Mouse (Mus musculus) midbrain, embryonic 12.5 days (tissue): ENCODE data around the gene Fancb. TPM values are rescaled to one million over a fixed set of nuclear protein-coding genes. Genes with fewer than 3 reads are reported as not detected.

Experiments used
- ATAC-seq: fragments of 200-750 bp; cut with Nextera tagmentation; 2 replicates; pipeline ENCODE4 v1.8.0; 2017; ENCODE audit warnings: low read depth, moderate TSS enrichment, moderate library complexity; ENCODE audit not compliant: low FRiP score
- H3K27ac ChIP-seq: fragments of 300-500 bp; sonication (generic); replicated peaks from 2 replicates; pipeline ENCODE4 v1.5.1; 2016; ENCODE audit warnings: mild to moderate bottlenecking
- H3K27me3 ChIP-seq: fragments of 300-500 bp; sonication (generic); 2 replicates; pipeline ENCODE4 v1.6.1; 2016; ENCODE audit warnings: mild to moderate bottlenecking
- H3K36me3 ChIP-seq: fragments of 300-500 bp; sonication (generic); 2 replicates; pipeline ENCODE4 v1.6.1; 2016
- H3K4me1 ChIP-seq: fragments of 300-500 bp; sonication (generic); 2 replicates; pipeline ENCODE4 v1.6.1; 2016
- H3K4me2 ChIP-seq: fragments of 300-500 bp; sonication (generic); replicated peaks from 2 replicates; pipeline ENCODE4 v1.6.1; 2016; ENCODE audit warnings: mild to moderate bottlenecking, moderate library complexity
- H3K4me3 ChIP-seq: fragments of 300-500 bp; sonication (generic); 2 replicates; pipeline ENCODE4 v1.5.1; 2016; ENCODE audit warnings: mild to moderate bottlenecking
- H3K9ac ChIP-seq: fragments of 300-500 bp; sonication (generic); replicated peaks from 2 replicates; pipeline ENCODE4 v1.6.1; 2016; ENCODE audit warnings: mild to moderate bottlenecking, moderate library complexity
- H3K9me3 ChIP-seq: fragments of 300-500 bp; sonication (generic); 2 replicates; pipeline ENCODE4 v1.6.1; 2016; ENCODE audit warnings: mild to moderate bottlenecking
- WGBS: fragments of 180-500 bp; shearing (Covaris S2); methylation state at CpG from one replicate; pipeline ENCODE4 v1.1.7; 2016; 5-methylcytosine and 5-hydroxymethylcytosine counted together
- polyA plus RNA-seq: library from polyadenylated mRNA; unstranded; fragments of >200 nt; fragmentation: Nextera tagmentation; extraction: Ambion mirVana; gene quantifications from 2 replicates; pipeline ENCODE4 v1.2.1, GENCODE M21; 2016

The Fancb gene
- polyA plus RNA-seq = 6.3 and 6.8 TPM in 2 replicates

DNA sequence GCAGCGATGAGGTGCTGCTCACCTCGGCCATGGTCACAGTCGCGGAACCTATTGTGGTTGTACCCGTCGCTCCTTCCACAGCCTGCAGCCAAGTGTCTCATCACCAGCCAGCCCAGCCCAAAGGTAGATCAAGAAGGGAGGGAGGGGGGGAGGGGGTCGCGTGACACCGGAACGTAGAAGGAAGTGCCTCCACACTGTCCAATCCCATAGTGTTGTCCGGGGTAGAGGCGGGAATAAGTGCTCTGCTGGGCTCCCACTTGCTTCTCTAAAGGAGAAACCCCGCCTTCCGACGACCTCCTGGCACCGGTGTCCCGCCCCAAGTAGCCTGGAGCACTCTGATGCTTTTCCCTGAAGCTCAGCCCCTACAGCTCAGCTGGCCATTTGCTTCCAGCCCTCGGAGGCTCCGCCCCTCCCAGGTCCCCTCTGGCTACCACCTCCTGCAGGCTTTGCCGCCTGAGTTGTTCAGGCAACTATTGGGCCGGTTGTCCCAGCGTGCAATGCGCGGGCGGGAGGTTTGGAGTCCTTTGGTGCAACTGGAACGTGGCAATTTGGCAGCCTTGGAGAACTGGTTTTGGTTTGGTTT, at the start of gene Fancb, which contains the start of gene Mospd2:
TSS of gene Fancb (plus strand) at position 400 of the 583 bp plus-strand sequence.
TSS of gene Mospd2 (minus strand) at position 183 of the 583 bp plus-strand sequence.
- ATAC-seq = peak; percentile 100
- Histone ChIP-seq H3K4me2 (peak within 1 kb of the TSS; percentile 55), H3K4me3 (peak within 1 kb of the TSS; percentile 48), H3K27ac (no peak within 1 kb of the TSS), H3K27me3 (peaks cover 11% of the 10 kb centered on the region; the same call in 1 of the 2 replicates), H3K36me3 (no peaks in the 10 kb centered on the region), H3K9me3 (no peaks in the 10 kb centered on the region), H3K9ac (peak within 1 kb of the TSS; percentile 40; the same call in 1 of the 2 replicates), H3K4me1 (no peaks in the 10 kb centered on the region)
- WGBS = 22% methylated on average over 24 of the region's 26 CpGs

GRCm38 (mm10) chrX:164941540-164941939, 38.9 kb upstream of the Fancb start:
- H3K4me2 ChIP-seq = no peak overlapping the region
- H3K4me3 ChIP-seq = no peak overlapping the region
- no peaks in the 10 kb centered on the region for H3K4me1 ChIP-seq
- 91% methylated on average over 5 of the region's 5 CpGs for WGBS
- H3K27ac ChIP-seq = no peak overlapping the region
- H3K27me3 ChIP-seq = no peaks in the 10 kb centered on the region
- no peak overlapping the region for H3K9ac ChIP-seq
- H3K9me3 ChIP-seq = no peaks in the 10 kb centered on the region
- peaks cover 9% of the 10 kb centered on the region; the same call in 1 of the 2 replicates for H3K36me3 ChIP-seq
- ATAC-seq = no peak

DNA sequence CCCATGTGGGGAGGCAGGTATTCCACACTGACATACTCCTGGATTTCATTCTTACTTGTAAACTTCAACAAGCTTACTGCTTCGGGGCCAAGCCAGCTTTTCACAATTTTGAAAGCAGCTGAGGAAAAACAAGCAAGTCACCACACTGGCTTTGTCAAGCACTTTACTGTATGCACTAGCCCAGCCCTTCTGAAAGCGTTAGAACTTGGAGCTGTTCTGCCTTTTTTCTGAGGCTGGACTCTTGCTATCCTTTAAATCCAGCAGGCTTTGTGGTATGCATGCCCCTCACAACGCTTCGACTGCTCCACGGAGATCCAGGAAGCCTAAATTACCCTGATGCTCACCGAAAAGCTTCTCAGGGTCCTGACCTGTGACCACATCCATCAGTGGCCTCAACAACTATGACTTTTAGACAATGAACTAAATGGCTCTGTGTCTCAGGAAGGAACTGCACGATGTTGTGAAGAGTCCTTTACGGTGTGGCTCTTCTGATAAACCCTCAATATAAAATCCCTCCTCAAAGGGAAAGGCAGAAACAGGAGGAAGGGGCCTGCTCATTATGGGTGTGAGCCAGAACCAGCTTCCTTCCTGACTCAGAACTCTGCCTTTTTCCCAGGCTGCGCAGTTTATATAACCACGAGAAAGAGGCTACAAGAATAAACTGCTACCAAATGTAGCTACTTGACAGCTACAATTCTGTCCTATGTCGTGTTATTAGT, 28.4 kb upstream of the Fancb start:
- no peak for ATAC-seq
- no peaks in the 10 kb centered on the region for H3K36me3 ChIP-seq
- no peaks in the 10 kb centered on the region for H3K9me3 ChIP-seq
- H3K4me1 ChIP-seq = no peaks in the 10 kb centered on the region
- no peak overlapping the region for H3K27ac ChIP-seq
- no peaks in the 10 kb centered on the region for H3K27me3 ChIP-seq
- 77% methylated on average over 11 of the region's 11 CpGs for WGBS
- H3K4me2 ChIP-seq = no peak overlapping the region
- no peak overlapping the region for H3K9ac ChIP-seq
- H3K4me3 ChIP-seq = no peak overlapping the region

GRCm38 (mm10) chrX:164952601-164953375, 27.6 kb upstream of the Fancb start:
- Histone ChIP-seq H3K4me2 (no peak overlapping the region), H3K4me1 (no peaks in the 10 kb centered on the region), H3K36me3 (no peaks in the 10 kb centered on the region), H3K27me3 (no peaks in the 10 kb centered on the region), H3K27ac (no peak overlapping the region), H3K9me3 (no peaks in the 10 kb centered on the region), H3K9ac (no peak overlapping the region), H3K4me3 (no peak overlapping the region)
- 84% methylated on average over 5 of the region's 5 CpGs for WGBS
- no peak for ATAC-seq

DNA sequence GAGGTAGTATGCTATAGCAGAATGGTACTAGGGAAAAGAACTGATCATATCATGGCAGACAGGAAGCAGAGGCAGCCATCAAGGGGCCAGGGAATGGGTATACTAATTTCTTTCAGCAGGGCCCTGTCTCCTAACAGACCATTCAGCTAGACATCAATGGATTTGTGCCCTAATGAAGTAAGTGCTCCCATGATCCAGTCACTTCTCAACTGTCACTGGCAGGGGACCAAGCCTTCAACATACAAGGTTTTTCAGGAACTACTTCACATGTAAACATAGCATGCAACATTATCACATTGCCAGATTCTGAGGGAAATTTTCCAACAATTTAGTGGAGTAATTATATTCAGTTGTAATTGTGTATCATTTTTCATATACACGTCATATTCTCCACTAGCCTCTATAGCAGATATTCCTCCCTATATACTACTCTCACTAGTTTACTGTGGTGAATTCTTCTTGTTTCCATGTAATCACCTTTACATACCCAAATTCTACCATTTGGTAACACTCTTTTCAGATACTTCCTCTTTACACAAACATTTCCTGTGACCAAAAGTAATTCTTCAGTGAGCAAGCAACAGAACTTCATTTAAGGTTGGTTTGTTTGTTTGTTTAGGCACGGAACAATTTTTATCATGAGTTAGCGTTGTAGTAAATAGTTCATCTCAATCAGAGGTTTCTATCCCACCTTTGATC, 14.5 kb upstream of the Fancb start:
- Histone ChIP-seq H3K4me3 (no peak overlapping the region), H3K27ac (no peak overlapping the region), H3K4me2 (no peak overlapping the region), H3K4me1 (no peaks in the 10 kb centered on the region), H3K9ac (no peak overlapping the region), H3K36me3 (no peaks in the 10 kb centered on the region), H3K9me3 (no peaks in the 10 kb centered on the region), H3K27me3 (no peaks in the 10 kb centered on the region; the same call in 1 of the 2 replicates)
- 88% methylated on average over 3 of the region's 3 CpGs for WGBS
- no peak for ATAC-seq

DNA sequence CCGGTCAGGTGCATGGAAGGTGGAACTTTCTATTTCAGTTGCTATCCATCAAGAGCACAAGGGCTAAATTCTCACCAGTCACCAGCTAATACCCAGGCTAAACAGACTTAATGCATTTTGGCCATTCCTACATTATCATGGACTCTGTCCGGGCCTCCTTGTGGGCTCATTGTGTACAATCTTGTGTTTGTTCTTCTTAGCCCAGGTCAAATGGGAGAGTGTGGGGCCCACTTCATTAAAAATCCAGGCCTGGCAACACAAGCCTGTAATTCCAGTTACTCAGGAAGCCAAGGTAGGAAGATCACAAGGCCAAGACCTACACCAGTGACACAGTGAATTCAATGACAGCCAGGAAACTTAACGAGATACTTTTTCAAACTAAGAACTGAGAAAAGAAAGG, 9.2 kb upstream of the Fancb start:
- Histone ChIP-seq H3K4me1 (no peaks in the 10 kb centered on the region), H3K27me3 (peaks cover 3% of the 10 kb centered on the region; the same call in 1 of the 2 replicates), H3K27ac (no peak overlapping the region), H3K4me2 (no peak overlapping the region), H3K9me3 (no peaks in the 10 kb centered on the region), H3K36me3 (no peaks in the 10 kb centered on the region), H3K4me3 (no peak overlapping the region), H3K9ac (no peak overlapping the region)
- WGBS = 88% methylated on average over 3 of the region's 3 CpGs
- ATAC-seq = no peak

DNA sequence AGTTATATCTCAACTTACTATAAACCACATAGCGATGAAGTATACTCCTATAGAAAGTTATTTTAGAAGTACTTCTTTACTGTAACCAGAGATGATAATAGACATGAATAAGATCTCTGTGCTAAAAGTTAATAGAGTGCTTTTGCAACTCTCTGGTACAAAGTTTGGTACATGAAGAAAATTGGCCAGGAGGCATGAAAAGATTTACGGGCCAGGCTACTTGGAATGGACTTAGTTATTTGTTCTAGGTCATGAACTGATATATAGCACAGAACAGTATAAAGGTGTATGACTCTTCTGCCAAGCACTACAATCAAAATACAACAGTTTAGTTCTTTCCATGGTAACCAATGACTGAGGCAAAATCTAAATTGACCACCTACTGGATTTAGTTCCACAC, 1.5 kb upstream of the Fancb start:
- Histone ChIP-seq H3K27ac (no peak overlapping the region), H3K9me3 (no peaks in the 10 kb centered on the region), H3K27me3 (peaks cover 11% of the 10 kb centered on the region; the same call in 1 of the 2 replicates), H3K4me3 (no peak overlapping the region), H3K4me2 (peak overlapping the region; percentile 55; the same call in 1 of the 2 replicates), H3K9ac (no peak overlapping the region), H3K4me1 (no peaks in the 10 kb centered on the region), H3K36me3 (no peaks in the 10 kb centered on the region)
- no peak for ATAC-seq
- 93% methylated on average over 2 of the region's 2 CpGs for WGBS

DNA sequence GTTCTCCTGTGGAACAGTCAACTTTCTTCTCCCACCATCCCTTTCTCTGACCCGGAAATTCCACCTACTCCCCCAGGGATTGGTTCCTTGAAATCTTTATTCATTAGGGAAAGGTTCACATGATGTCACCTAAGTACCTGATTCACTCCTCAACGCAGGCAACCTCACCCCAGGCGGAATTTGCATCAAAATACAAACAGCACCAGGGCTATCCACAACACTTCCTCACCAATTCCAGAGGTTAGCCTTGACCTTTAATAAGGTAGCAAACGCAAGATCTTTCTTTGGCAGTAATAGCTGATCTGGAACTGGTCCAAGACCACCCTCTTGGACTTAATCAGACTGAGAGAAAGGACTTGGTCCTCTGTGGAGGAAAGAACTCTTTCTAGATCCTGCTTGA, 22.7 kb downstream of the Fancb start:
- Histone ChIP-seq H3K4me1 (no peaks in the 10 kb centered on the region), H3K9me3 (no peaks in the 10 kb centered on the region), H3K36me3 (no peaks in the 10 kb centered on the region), H3K27ac (no peak overlapping the region), H3K4me2 (no peak overlapping the region), H3K4me3 (no peak overlapping the region), H3K9ac (no peak overlapping the region), H3K27me3 (no peaks in the 10 kb centered on the region)
- WGBS = 40% methylated on average over 4 of the region's 4 CpGs
- ATAC-seq = no peak

GRCm38 (mm10) chrX:165004779-165005324, 24.5 kb downstream of the Fancb start, which contains the start of gene Gm17604:
Gm17604 (minus strand) TSS chrX:165004829.
- Histone ChIP-seq H3K27me3 (no peaks in the 10 kb centered on the region), H3K36me3 (no peaks in the 10 kb centered on the region), H3K4me1 (no peaks in the 10 kb centered on the region), H3K4me2 (no peak within 1 kb of the TSS), H3K9me3 (no peaks in the 10 kb centered on the region), H3K4me3 (no peak within 1 kb of the TSS), H3K9ac (no peak within 1 kb of the TSS), H3K27ac (no peak within 1 kb of the TSS)
- ATAC-seq = no peak
